Mouse (Mus musculus): Measurements from ENCODE around the gene Ppp4c. TPM values are rescaled to one million over a fixed set of nuclear protein-coding genes. Genes with fewer than 3 reads are reported as not detected.
A peak's percentile ranks its signal among the peaks of the same experiment; 100 is the strongest.

Gene Ppp4c
- polyA plus RNA-seq, 1 experiment from 2014 or later: 154 TPM

- Histone ChIP-seq H3K27ac (replicated peaks) (no peak overlapping the region), H3K9ac (replicated peaks) (no peak overlapping the region), H3K36me3 (no peaks in the 10 kb centered on the region), H3K4me1 (peaks cover 8% of the 10 kb centered on the region), H3K4me2 (no peak overlapping the region), H3K27me3 (replicated peaks) (no peaks in the 10 kb centered on the region), H3K9me3 (replicated peaks) (no peaks in the 10 kb centered on the region), H3K4me3 (replicated peaks) (no peak overlapping the region)
- 86% methylated on average over 7 of the region's 7 CpGs for WGBS
- ATAC-seq (ENCODE audit: low FRiP score): no peak
Measured at GRCm38 (mm10) chr7:126817595-126817994, 25.3 kb upstream of the Ppp4c start.

- no peaks in the 10 kb centered on the region for H3K4me1 ChIP-seq
- 84% methylated on average over 8 of the region's 8 CpGs for WGBS
- no peaks in the 10 kb centered on the region for H3K9me3 ChIP-seq (replicated peaks)
- H3K4me2 ChIP-seq: no peak overlapping the region
- no peak for ATAC-seq (ENCODE audit: low FRiP score)
- no peak overlapping the region for H3K9ac ChIP-seq (replicated peaks)
- no peaks in the 10 kb centered on the region for H3K27me3 ChIP-seq (replicated peaks)
- H3K4me3 ChIP-seq (replicated peaks): no peak overlapping the region
- H3K36me3 ChIP-seq: no peaks in the 10 kb centered on the region
- H3K27ac ChIP-seq (replicated peaks): no peak overlapping the region
Measured at GRCm38 (mm10) chr7:126816494-126816893, 24.2 kb upstream of the Ppp4c start.

- Histone ChIP-seq H3K4me1 (no peaks in the 10 kb centered on the region), H3K27me3 (replicated peaks) (no peaks in the 10 kb centered on the region), H3K36me3 (no peaks in the 10 kb centered on the region), H3K9ac (replicated peaks) (no peak overlapping the region), H3K9me3 (replicated peaks) (no peaks in the 10 kb centered on the region), H3K27ac (replicated peaks) (no peak overlapping the region), H3K4me3 (replicated peaks) (no peak overlapping the region), H3K4me2 (no peak overlapping the region)
- 49% methylated on average over 8 of the region's 8 CpGs for WGBS
- no peak for ATAC-seq (ENCODE audit: low FRiP score)
Measured at GRCm38 (mm10) chr7:126815726-126816222, 23.5 kb upstream of the Ppp4c start.

GRCm38 (mm10) chr7:126809723-126810369 is 17.6 kb upstream of the Ppp4c start:
- 75% methylated on average over 5 of the region's 5 CpGs for WGBS

GRCm38 (mm10) chr7:126808703-126809455 is 16.6 kb upstream of the Ppp4c start:
- under 1% methylated on average over 42 of the region's 43 CpGs for WGBS
- Histone ChIP-seq H3K9ac (replicated peaks) (peak overlapping the region; percentile 83), H3K4me2 (peak overlapping the region; percentile 92), H3K4me1 (peaks cover 23% of the 10 kb centered on the region), H3K36me3 (no peaks in the 10 kb centered on the region), H3K27me3 (replicated peaks) (no peaks in the 10 kb centered on the region), H3K4me3 (replicated peaks) (peak overlapping the region; percentile 78), H3K27ac (replicated peaks) (peak overlapping the region; percentile 79), H3K9me3 (replicated peaks) (no peaks in the 10 kb centered on the region)
- peak; percentile 92 for ATAC-seq (ENCODE audit: low FRiP score)

More at GRCm38 (mm10) chr7:126809723-126810369, 17.6 kb upstream of the Ppp4c start:
- Histone ChIP-seq H3K36me3 (no peaks in the 10 kb centered on the region), H3K9me3 (replicated peaks) (no peaks in the 10 kb centered on the region), H3K27ac (replicated peaks) (peak overlapping the region; percentile 79; the same call in 1 of the 2 replicates), H3K4me3 (replicated peaks) (no peak overlapping the region), H3K4me2 (peak overlapping the region; percentile 92), H3K27me3 (replicated peaks) (no peaks in the 10 kb centered on the region), H3K4me1 (peaks cover 23% of the 10 kb centered on the region), H3K9ac (replicated peaks) (no peak overlapping the region)
- no peak for ATAC-seq (ENCODE audit: low FRiP score)

GRCm38 (mm10) chr7:126807405-126807804 is 15.1 kb upstream of the Ppp4c start:
- Histone ChIP-seq H3K9me3 (replicated peaks) (no peaks in the 10 kb centered on the region), H3K4me3 (replicated peaks) (0 out of 2 replicates have a peak overlapping the region, but pooled peaks have one; percentile 78), H3K27ac (replicated peaks) (no peak overlapping the region), H3K4me2 (peak overlapping the region; percentile 92; the same call in 1 of the 2 replicates), H3K27me3 (replicated peaks) (no peaks in the 10 kb centered on the region), H3K4me1 (peaks cover 23% of the 10 kb centered on the region), H3K36me3 (no peaks in the 10 kb centered on the region), H3K9ac (replicated peaks) (0 out of 2 replicates have a peak overlapping the region, but pooled peaks have one; percentile 83)
- no peak for ATAC-seq (ENCODE audit: low FRiP score)
- WGBS: 77% methylated on average over 4 of the region's 4 CpGs

GRCm38 (mm10) chr7:126806956-126807355 is 14.7 kb upstream of the Ppp4c start:
- H3K4me3 ChIP-seq (replicated peaks): no peak overlapping the region
- H3K27ac ChIP-seq (replicated peaks): no peak overlapping the region
- H3K9me3 ChIP-seq (replicated peaks): no peaks in the 10 kb centered on the region
- 86% methylated on average over 6 of the region's 6 CpGs for WGBS
- H3K9ac ChIP-seq (replicated peaks): no peak overlapping the region
- no peaks in the 10 kb centered on the region for H3K36me3 ChIP-seq
- no peaks in the 10 kb centered on the region for H3K27me3 ChIP-seq (replicated peaks)
- no peak overlapping the region for H3K4me2 ChIP-seq
- no peak for ATAC-seq (ENCODE audit: low FRiP score)
- H3K4me1 ChIP-seq: peaks cover 23% of the 10 kb centered on the region

- Histone ChIP-seq H3K9me3 (replicated peaks) (no peaks in the 10 kb centered on the region), H3K4me2 (no peak overlapping the region), H3K27ac (replicated peaks) (no peak overlapping the region), H3K27me3 (replicated peaks) (no peaks in the 10 kb centered on the region), H3K36me3 (no peaks in the 10 kb centered on the region), H3K9ac (replicated peaks) (no peak overlapping the region), H3K4me1 (peaks cover 30% of the 10 kb centered on the region), H3K4me3 (replicated peaks) (no peak overlapping the region)
- ATAC-seq (ENCODE audit: low FRiP score): no peak
Measured at GRCm38 (mm10) chr7:126803751-126804150, 11.5 kb upstream of the Ppp4c start.

- Histone ChIP-seq H3K27ac (replicated peaks) (no peak overlapping the region), H3K27me3 (replicated peaks) (no peaks in the 10 kb centered on the region), H3K36me3 (no peaks in the 10 kb centered on the region), H3K4me2 (no peak overlapping the region), H3K4me3 (replicated peaks) (no peak overlapping the region), H3K9ac (replicated peaks) (no peak overlapping the region), H3K9me3 (replicated peaks) (no peaks in the 10 kb centered on the region), H3K4me1 (peaks cover 27% of the 10 kb centered on the region)
- ATAC-seq (ENCODE audit: low FRiP score): no peak
- WGBS: 89% methylated on average over 6 of the region's 6 CpGs
Measured at GRCm38 (mm10) chr7:126803181-126803580, 10.9 kb upstream of the Ppp4c start.

- H3K4me3 ChIP-seq (replicated peaks): no peak overlapping the region
- H3K27ac ChIP-seq (replicated peaks): no peak overlapping the region
- H3K36me3 ChIP-seq: no peaks in the 10 kb centered on the region; the same call in 1 of the 2 replicates
- WGBS: 90% methylated on average over 11 of the region's 11 CpGs
- no peak overlapping the region for H3K4me2 ChIP-seq
- no peak overlapping the region for H3K9ac ChIP-seq (replicated peaks)
- H3K4me1 ChIP-seq: peaks cover 27% of the 10 kb centered on the region
- H3K9me3 ChIP-seq (replicated peaks): no peaks in the 10 kb centered on the region
- no peak for ATAC-seq (ENCODE audit: low FRiP score)
- H3K27me3 ChIP-seq (replicated peaks): no peaks in the 10 kb centered on the region
Measured at GRCm38 (mm10) chr7:126802134-126802889, 10.0 kb upstream of the Ppp4c start.

GRCm38 (mm10) chr7:126801057-126801422 is 8.7 kb upstream of the Ppp4c start:
- peaks cover 37% of the 10 kb centered on the region for H3K4me1 ChIP-seq
- no peak overlapping the region for H3K4me2 ChIP-seq
- no peak for ATAC-seq (ENCODE audit: low FRiP score)
- H3K9me3 ChIP-seq (replicated peaks): no peaks in the 10 kb centered on the region
- H3K36me3 ChIP-seq: peaks cover 13% of the 10 kb centered on the region
- WGBS: 95% methylated on average over 16 of the region's 16 CpGs
- H3K9ac ChIP-seq (replicated peaks): peak overlapping the region; percentile 68; the same call in 1 of the 2 replicates
- no peaks in the 10 kb centered on the region for H3K27me3 ChIP-seq (replicated peaks)
- H3K4me3 ChIP-seq (replicated peaks): no peak overlapping the region
- peak overlapping the region; percentile 95; the same call in 1 of the 2 replicates for H3K27ac ChIP-seq (replicated peaks)

Data from neural tube, embryonic 15.5 days (tissue).